Mouse (Mus musculus) heart, embryonic 13.5 days (tissue): Measurements from ENCODE around the gene Cmss1. TPM values are rescaled to one million over a fixed set of nuclear protein-coding genes. Genes with fewer than 3 reads are reported as not detected.
A peak's percentile ranks its signal among the peaks of the same experiment; 100 is the strongest.

Experiments
- ATAC-seq: fragments of 200-750 bp; cut with Nextera tagmentation; 2 replicates; pipeline ENCODE4 v1.8.0; 2017; ENCODE audit warnings: moderate TSS enrichment; ENCODE audit not compliant: insufficient number of reproducible peaks, low FRiP score, low TSS enrichment; ENCODE audit errors: extremely low read depth
- H3K27ac ChIP-seq: fragments of 300-500 bp; sonication (generic); replicated peaks from 2 replicates; pipeline ENCODE4 v1.5.1; 2015; ENCODE audit warnings: moderate library complexity, mild to moderate bottlenecking, inconsistent platforms
- H3K27me3 ChIP-seq: fragments of 300-500 bp; sonication (generic); replicated peaks from 2 replicates; pipeline ENCODE4 v1.6.1; 2015; ENCODE audit warnings: mild to moderate bottlenecking, inconsistent platforms
- H3K36me3 ChIP-seq: fragments of 300-500 bp; sonication (generic); 2 replicates; pipeline ENCODE4 v1.6.1; 2015; ENCODE audit warnings: mild to moderate bottlenecking, inconsistent platforms
- H3K4me1 ChIP-seq: fragments of 300-500 bp; sonication (generic); 2 replicates; pipeline ENCODE4 v1.6.1; 2015; ENCODE audit warnings: inconsistent platforms
- H3K4me2 ChIP-seq: fragments of 300-500 bp; sonication (generic); 2 replicates; pipeline ENCODE4 v1.6.1; 2015; ENCODE audit warnings: inconsistent platforms, mild to moderate bottlenecking, moderate library complexity
- H3K4me3 ChIP-seq: fragments of 300-500 bp; sonication (generic); 2 replicates; pipeline ENCODE4 v1.5.1; 2015; ENCODE audit warnings: moderate library complexity, mild to moderate bottlenecking, inconsistent platforms
- H3K9ac ChIP-seq: fragments of 300-500 bp; sonication (generic); 2 replicates; pipeline ENCODE4 v1.6.1; 2015; ENCODE audit warnings: inconsistent platforms, mild to moderate bottlenecking, moderate library complexity
- H3K9me3 ChIP-seq: fragments of 300-500 bp; sonication (generic); 2 replicates; pipeline ENCODE4 v1.6.1; 2016; ENCODE audit warnings: inconsistent platforms
- WGBS: fragments of 180-500 bp; shearing (Covaris S2); methylation state at CpG from one replicate; pipeline ENCODE4 v1.1.7; 2015; ENCODE audit warnings: mixed read lengths; 5-methylcytosine and 5-hydroxymethylcytosine counted together
- polyA plus RNA-seq: library from polyadenylated mRNA; unstranded; fragments of >200 nt; fragmentation: Nextera tagmentation; extraction: Ambion mirVana; gene quantifications from 2 replicates; pipeline ENCODE4 v1.2.1, GENCODE M21; 2015

The Cmss1 gene
- polyA plus RNA-seq, 1 experiment from 2014 or later = 32.2 TPM

DNA sequence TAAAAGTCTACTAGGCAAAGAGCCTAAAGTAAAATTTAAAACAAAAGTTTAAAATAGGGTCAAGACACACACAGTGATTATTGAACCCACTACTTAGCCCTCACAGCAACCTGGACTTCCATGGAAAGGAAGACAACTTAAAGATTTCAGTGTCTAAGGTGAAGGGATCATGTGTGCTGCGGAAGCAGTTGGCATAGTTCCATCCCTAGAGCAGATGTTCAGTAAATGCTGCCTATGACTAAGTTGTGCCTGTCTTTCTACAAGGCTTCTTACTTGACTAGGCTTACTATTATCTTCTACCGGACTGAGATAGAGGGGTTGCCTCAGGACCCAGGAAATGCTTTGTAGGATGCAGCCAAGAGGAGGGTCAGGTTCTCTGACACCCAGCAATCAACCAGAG lies 50.4 kb downstream of the Cmss1 start:
- Histone ChIP-seq H3K27ac (no peak overlapping the region), H3K9me3 (no peaks in the 10 kb centered on the region), H3K4me1 (peaks cover 60% of the 10 kb centered on the region), H3K4me3 (no peak overlapping the region), H3K9ac (no peak overlapping the region), H3K4me2 (no peak overlapping the region), H3K27me3 (no peaks in the 10 kb centered on the region), H3K36me3 (peaks cover 26% of the 10 kb centered on the region)
- WGBS = 63% methylated on average over 2 of the region's 2 CpGs
- no peak for ATAC-seq

GRCm38 (mm10) chr16:57555667-57556066 lies 51.0 kb downstream of the Cmss1 start:
- H3K4me3 ChIP-seq = no peak overlapping the region
- H3K9me3 ChIP-seq = no peaks in the 10 kb centered on the region
- no peak overlapping the region for H3K4me2 ChIP-seq
- H3K27me3 ChIP-seq = no peaks in the 10 kb centered on the region
- 0 out of 2 replicates have a peak overlapping the region, but pooled peaks have one; percentile 36 for H3K27ac ChIP-seq
- WGBS = 74% methylated on average over 4 of the region's 4 CpGs
- H3K9ac ChIP-seq = no peak overlapping the region
- H3K4me1 ChIP-seq = peaks cover 64% of the 10 kb centered on the region
- peaks cover 26% of the 10 kb centered on the region for H3K36me3 ChIP-seq
- no peak for ATAC-seq

DNA sequence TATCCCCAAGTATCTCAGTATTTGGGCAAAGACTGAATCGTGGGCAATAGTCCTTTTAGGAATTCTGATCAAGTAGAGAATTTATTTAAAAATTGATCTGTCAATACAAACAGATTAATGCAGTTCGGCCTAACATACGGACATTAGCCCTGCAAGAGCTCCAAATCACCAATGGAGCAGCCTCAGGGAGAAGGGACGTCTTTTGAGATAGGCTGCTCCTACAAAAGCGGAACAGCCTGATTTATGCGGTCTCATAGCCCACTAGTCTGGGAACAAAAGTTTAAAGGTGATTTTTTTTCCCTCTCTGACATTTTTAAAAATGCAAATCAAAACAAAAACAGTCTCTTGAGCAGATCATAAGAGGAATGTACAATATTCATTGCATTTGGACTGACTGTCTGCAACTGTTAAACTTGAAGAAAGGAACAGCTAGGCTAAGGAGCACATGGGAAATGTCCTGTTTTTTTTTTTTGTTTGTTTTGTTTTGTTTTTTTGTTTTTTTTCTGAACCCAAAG lies 51.7 kb downstream of the Cmss1 start:
- H3K9ac ChIP-seq = no peak overlapping the region
- H3K27ac ChIP-seq = no peak overlapping the region
- H3K36me3 ChIP-seq = peaks cover 24% of the 10 kb centered on the region
- WGBS = 80% methylated on average over 6 of the region's 6 CpGs
- no peak overlapping the region for H3K4me2 ChIP-seq
- H3K4me1 ChIP-seq = peaks cover 59% of the 10 kb centered on the region
- ATAC-seq = no peak
- H3K27me3 ChIP-seq = no peaks in the 10 kb centered on the region
- H3K9me3 ChIP-seq = no peaks in the 10 kb centered on the region
- H3K4me3 ChIP-seq = no peak overlapping the region

DNA sequence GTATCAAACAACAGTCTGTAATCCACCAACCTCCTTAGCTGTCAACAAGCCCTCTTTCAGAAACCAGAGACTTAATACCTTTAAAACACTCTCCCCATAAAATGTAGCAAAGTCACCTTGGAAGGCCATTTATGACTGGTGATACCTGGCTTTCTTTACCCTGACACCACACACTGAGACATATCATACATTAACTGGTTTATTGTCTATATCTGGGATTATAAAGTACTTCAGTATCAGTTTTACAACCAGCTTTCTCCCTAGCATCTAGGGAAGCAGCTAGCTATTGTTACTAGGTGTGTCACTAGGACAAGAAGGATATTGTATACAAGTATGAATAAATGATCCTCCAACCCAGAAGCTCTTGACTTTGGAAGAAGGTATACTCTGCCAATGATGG lies 53.4 kb downstream of the Cmss1 start:
- H3K4me2 ChIP-seq = peak overlapping the region; percentile 85; the same call in 1 of the 2 replicates

GRCm38 (mm10) chr16:57552709-57553108 lies 54.0 kb downstream of the Cmss1 start:
- peaks cover 67% of the 10 kb centered on the region for H3K4me1 ChIP-seq
- H3K9ac ChIP-seq = no peak overlapping the region
- no peaks in the 10 kb centered on the region for H3K27me3 ChIP-seq
- peak overlapping the region; percentile 17; the same call in 1 of the 2 replicates for H3K27ac ChIP-seq
- H3K36me3 ChIP-seq = peaks cover 20% of the 10 kb centered on the region
- no peak for ATAC-seq
- no peaks in the 10 kb centered on the region for H3K9me3 ChIP-seq
- H3K4me2 ChIP-seq = peak overlapping the region; percentile 85
- H3K4me3 ChIP-seq = no peak overlapping the region
- 76% methylated on average over 5 of the region's 5 CpGs for WGBS

More for the DNA sequence above, 53.4 kb downstream of the Cmss1 start:
- Histone ChIP-seq H3K9me3 (no peaks in the 10 kb centered on the region), H3K9ac (no peak overlapping the region), H3K4me1 (peaks cover 62% of the 10 kb centered on the region), H3K36me3 (peaks cover 20% of the 10 kb centered on the region), H3K4me3 (no peak overlapping the region), H3K27ac (0 out of 2 replicates have a peak overlapping the region, but pooled peaks have one; percentile 17), H3K27me3 (no peaks in the 10 kb centered on the region)
- no peak for ATAC-seq

- no peaks in the 10 kb centered on the region for H3K27me3 ChIP-seq
- ATAC-seq = no peak
- H3K9ac ChIP-seq = peak overlapping the region; percentile 79
- peak overlapping the region; percentile 85 for H3K4me2 ChIP-seq
- peaks cover 20% of the 10 kb centered on the region for H3K36me3 ChIP-seq
- WGBS = 66% methylated on average over 2 of the region's 2 CpGs
- H3K27ac ChIP-seq = peak overlapping the region; percentile 17; the same call in 1 of the 2 replicates
- peaks cover 67% of the 10 kb centered on the region for H3K4me1 ChIP-seq
- no peaks in the 10 kb centered on the region for H3K9me3 ChIP-seq
- H3K4me3 ChIP-seq = peak overlapping the region; percentile 51
Observed at GRCm38 (mm10) chr16:57551617-57552016, 55.0 kb downstream of the Cmss1 start.

DNA sequence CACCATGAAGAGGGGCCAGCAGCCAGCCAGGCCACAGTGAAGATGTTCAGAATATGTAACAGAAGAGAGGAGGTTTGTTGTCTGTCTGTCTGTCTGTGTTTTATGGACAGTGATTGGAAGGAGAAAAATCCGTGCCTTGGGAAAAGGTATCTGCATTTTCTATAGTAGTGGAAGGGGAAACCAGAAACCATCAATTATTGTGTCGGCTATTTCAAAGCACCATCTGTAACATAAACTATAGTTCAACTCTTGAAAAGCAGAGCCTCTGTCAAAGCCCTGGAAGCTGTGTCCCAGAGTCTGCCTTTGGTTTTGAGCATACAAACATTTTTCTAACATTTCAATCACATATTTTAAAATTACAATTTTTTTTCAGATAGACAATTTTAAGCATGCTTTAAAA lies 55.8 kb downstream of the Cmss1 start:
- Histone ChIP-seq H3K27ac (peak overlapping the region; percentile 48; the same call in 1 of the 2 replicates), H3K9ac (peak overlapping the region; percentile 79), H3K9me3 (no peaks in the 10 kb centered on the region), H3K27me3 (no peaks in the 10 kb centered on the region), H3K4me3 (peak overlapping the region; percentile 51), H3K36me3 (peaks cover 20% of the 10 kb centered on the region), H3K4me2 (peak overlapping the region; percentile 85), H3K4me1 (peaks cover 60% of the 10 kb centered on the region)
- ATAC-seq = no peak
- 43% methylated on average over 2 of the region's 2 CpGs for WGBS

GRCm38 (mm10) chr16:57550088-57550487 lies 56.6 kb downstream of the Cmss1 start:
- Histone ChIP-seq H3K36me3 (peaks cover 20% of the 10 kb centered on the region), H3K4me3 (peak overlapping the region; percentile 86), H3K9ac (peak overlapping the region; percentile 99), H3K4me2 (peak overlapping the region; percentile 85), H3K4me1 (peaks cover 55% of the 10 kb centered on the region), H3K27ac (peak overlapping the region; percentile 92), H3K27me3 (no peaks in the 10 kb centered on the region), H3K9me3 (no peaks in the 10 kb centered on the region)
- WGBS = 35% methylated on average over 3 of the region's 3 CpGs
- ATAC-seq = no peak

DNA sequence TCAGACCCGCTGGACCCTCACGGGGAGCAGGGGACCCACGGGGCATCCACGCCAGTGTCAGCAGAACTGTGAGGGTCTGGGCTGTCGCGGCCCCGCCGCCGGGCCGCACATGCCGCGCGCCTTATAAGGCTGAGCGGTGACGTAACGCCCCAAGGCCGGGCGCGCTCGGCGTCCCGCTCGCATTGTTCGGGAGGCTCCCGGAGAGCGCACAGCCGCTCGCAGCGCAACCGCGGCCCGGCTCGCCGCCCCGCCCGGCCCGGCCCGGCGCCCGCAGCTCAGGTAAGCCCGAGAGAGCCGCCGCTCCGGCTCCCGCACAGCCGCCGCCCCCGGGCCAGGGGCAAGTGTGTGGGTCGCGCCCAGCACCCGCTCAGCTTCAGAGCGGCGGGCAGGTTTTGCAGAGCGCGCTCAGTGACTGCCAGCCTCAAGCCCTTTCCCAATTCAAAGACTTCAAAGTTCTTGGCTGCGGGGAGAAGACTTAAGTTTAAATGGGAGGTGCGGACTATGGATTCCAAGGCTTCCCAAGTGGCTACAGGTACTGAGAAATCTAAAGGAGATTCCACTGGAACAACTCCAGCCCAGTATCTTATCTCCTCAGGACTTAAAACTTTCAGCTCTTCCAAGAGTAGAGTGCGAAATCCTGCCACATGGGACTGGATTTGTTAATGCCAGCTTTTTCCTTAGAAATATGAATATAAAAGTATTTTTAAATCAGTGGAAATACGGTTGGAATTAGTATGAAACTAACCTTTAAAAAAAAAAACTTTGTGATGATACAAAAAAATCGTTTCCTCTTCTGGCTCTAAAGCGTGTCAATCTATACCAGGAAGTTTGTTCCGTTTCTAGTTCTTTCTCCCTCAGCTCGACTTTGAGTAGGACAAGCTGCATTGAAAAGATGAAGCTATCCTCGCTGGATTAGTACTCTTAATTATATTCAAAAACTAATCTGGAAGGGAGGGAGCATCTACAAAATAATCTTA lies 57.3 kb downstream of the Cmss1 start:
- no peaks in the 10 kb centered on the region for H3K9me3 ChIP-seq
- H3K4me3 ChIP-seq = peak overlapping the region; percentile 86
- peak overlapping the region; percentile 92 for H3K27ac ChIP-seq
- WGBS = under 1% methylated on average over 64 of the region's 64 CpGs
- peaks cover 20% of the 10 kb centered on the region for H3K36me3 ChIP-seq
- ATAC-seq = peak; percentile 87
- no peaks in the 10 kb centered on the region for H3K27me3 ChIP-seq
- H3K4me1 ChIP-seq = peaks cover 54% of the 10 kb centered on the region
- peak overlapping the region; percentile 85 for H3K4me2 ChIP-seq
- peak overlapping the region; percentile 99 for H3K9ac ChIP-seq

DNA sequence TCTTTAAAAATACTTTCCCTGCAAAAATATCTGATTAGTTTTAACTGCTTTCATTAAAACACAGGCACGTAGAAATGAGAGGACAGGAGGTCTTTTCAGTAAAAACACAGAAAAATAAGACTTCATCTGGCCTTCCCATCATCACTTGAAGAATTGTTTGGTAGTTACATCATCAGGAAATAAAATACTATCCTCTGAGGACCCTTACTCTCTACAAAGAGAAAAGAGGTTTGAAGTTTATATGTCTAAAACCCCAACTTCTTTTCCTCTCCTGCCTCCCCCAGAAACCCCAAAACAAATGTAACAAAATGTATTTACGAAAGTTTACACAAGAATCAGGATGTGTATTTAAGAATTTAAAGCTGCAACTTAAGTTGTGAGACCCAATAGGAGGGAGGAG lies 58.1 kb downstream of the Cmss1 start:
- ATAC-seq = no peak
- Histone ChIP-seq H3K36me3 (peaks cover 17% of the 10 kb centered on the region), H3K27me3 (no peaks in the 10 kb centered on the region), H3K4me1 (peaks cover 47% of the 10 kb centered on the region), H3K27ac (peak overlapping the region; percentile 92), H3K4me2 (peak overlapping the region; percentile 85), H3K4me3 (peak overlapping the region; percentile 86), H3K9ac (peak overlapping the region; percentile 99), H3K9me3 (no peaks in the 10 kb centered on the region)
- 50% methylated on average over 2 of the region's 2 CpGs for WGBS

DNA sequence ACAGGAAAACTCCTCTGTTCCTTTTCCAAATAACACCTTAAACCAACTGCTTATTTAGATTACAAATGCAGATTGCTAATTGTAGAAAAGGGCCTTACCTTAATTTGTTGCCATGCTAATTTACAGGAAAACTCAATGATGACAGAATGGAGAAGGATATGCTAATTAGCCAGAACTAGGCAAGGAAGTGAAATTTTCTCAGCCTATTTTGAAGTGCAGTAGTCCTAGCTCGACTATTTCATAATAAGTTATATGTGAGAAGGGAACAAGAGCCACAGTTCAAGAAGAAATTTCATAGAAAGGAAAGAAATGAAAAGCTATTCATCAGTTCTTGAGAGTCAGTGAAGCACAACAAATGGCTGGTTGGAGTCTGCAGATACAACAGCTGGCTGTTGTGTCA lies 60.3 kb downstream of the Cmss1 start:
- Histone ChIP-seq H3K27me3 (no peaks in the 10 kb centered on the region), H3K4me1 (peaks cover 24% of the 10 kb centered on the region), H3K27ac (no peak overlapping the region), H3K9me3 (no peaks in the 10 kb centered on the region), H3K9ac (no peak overlapping the region), H3K4me3 (no peak overlapping the region), H3K36me3 (no peaks in the 10 kb centered on the region), H3K4me2 (no peak overlapping the region)
- no peak for ATAC-seq
- 64% methylated on average over 1 of the region's 1 CpGs for WGBS
